Mouse (Mus musculus): ENCODE data around the gene Rpl5.

GRCm38 (mm10) chr5:107924564-107924963, 24.3 kb downstream of the Rpl5 start:
- TF ChIP-seq CTCF (IDR thresholded peaks at IDR 0.05; ENCODE audit: control insufficient read depth, insufficient read depth, insufficient read length) (no peak), MYOD1 (IDR thresholded peaks at IDR 0.05; ENCODE audit: control insufficient read depth, insufficient read length, low read depth) (no peak), CEBPB (IDR thresholded peaks at IDR 0.05; ENCODE audit: low read depth) (no peak), USF1 (IDR thresholded peaks at IDR 0.05; ENCODE audit: low read depth) (no peak), FOSL1 (IDR thresholded peaks at IDR 0.05; ENCODE audit: insufficient read depth, low read length, poor library complexity, severe bottlenecking) (no peak), MYOG (IDR thresholded peaks at IDR 0.05; ENCODE audit: control insufficient read depth, extremely low read depth, insufficient read length) (no peak), MAX (IDR thresholded peaks at IDR 0.05) (no peak)
